Mouse (Mus musculus) heart, adult 18-20 months (tissue): Measurements from ENCODE around the gene Slc29a2. TPM values are rescaled to one million over a fixed set of nuclear protein-coding genes. Genes with fewer than 3 reads are reported as not detected.
"Not testable (repeated sequence)": the region's sequence is repeated elsewhere in the genome, so short reads cannot be mapped to it uniquely, and the experiment has no call there.

Experiments
- DNase-seq, 2 experiments: peaks; one replicate each; pipeline ENCODE4 v3.0.0; 2021 to 2022; ENCODE audit warnings: mixed read lengths in 1 of 2
- long read RNA-seq, 2 experiments: library from polyadenylated mRNA; stranded (forward); transcript quantifications; one replicate each; pipeline ENCODE4 v2.0.0; 2021
- total RNA-seq, 2 experiments: library from RNA; stranded (reverse); gene quantifications; 2 replicates each; pipeline ENCODE4 v1.2.3; 2021

Gene Slc29a2
- total RNA-seq = 1 to 10 TPM; 6.9 to 8.8 TPM
- long read RNA-seq, experiment 1, partial matches to known transcripts = 0 of 2 reads
- long read RNA-seq, experiment 1, other reads (novel, unspliced or antisense) = 0 of 2 reads
- long read RNA-seq, experiment 2, partial matches to known transcripts = 0 of 5 reads
- long read RNA-seq, experiment 2, other reads (novel, unspliced or antisense) = 1 of 5 reads

DNA sequence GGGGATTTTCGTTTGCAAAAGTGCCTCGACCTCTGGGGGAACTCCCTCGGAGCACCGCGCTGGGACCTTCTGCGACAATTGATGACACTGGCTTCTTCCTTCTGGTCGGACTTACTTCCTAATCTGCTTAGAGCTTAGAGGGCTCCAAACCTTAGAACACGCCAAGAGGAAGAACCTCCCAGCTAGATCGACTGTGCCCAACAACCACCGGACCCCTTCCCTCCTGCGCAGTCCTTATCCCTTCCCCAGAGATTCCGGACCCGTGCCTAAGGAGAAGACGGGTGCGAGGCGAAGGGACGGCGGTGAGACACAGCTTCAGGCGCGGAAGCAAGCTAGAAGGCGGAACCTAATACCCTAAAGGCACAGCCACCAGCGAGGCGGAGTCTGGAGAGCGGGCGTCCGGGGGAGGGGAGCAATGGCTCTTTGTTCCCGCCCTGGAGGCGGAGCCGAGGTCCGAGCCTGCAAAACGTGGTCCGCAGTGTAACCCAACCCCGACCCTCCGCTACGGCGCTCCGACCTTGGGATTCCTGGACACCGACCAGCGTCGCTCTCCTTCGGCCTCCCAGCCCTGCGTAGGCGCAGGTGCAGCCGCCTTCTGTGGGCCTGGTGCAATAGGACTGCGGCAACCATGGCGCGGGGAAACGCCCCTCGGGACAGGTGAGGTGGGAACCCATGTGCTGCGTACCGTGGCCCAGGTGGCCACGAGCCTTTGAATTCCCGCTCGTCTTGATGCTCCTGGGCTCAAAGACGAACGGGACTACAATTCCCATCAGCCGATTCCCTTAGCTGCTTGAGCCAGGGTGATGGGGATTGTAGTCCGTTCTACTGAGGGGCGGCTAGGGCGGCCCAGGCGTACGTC lies at the start of gene Slc29a2:
Slc29a2 (plus strand) TSS at position 240 of the 859 bp plus-strand sequence.
- DNase-seq = peak; percentile 94 to 95

DNA sequence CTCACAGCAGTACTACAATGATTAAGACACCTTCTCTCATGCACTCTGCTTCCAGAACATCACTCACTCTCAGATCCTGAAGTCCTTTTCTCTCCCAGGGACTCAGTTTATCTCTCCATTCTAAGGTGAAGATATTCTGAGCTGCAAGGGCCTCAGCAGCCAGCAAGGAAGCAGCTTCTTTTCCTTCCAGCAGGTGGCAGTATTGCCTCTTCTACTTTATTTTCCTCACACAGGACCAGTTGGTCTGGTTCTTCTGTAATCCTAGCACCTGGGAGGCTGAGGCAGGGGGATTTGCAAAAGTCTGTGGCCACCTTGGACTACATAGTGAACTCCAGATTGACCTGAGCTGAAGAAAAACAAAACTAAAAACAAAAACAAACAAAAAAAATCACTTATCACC lies 41.9 kb upstream of the Slc29a2 start:
- peak; percentile 42 to 65 for DNase-seq

DNA sequence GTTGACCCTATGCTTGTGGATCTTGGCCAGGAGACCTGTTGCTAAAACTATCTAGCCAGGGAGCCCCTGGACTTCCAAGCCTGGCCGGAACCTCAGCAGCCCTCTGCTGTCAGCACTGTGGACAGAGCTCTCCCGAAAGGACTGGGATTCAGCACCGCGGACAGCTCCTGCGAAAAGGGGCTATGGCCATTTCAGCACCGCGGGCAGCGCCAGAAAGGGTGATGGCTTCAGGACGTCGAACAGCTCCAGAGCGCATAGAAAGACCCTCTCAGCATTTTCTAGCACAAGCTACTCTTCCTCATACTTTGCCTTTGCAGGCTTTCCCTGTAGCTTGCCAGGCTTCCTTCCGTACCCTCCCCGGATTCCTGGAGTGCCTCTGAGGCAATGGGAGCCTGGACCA lies 34.6 kb upstream of the Slc29a2 start:
- peak; percentile 83 to 98 for DNase-seq

DNA sequence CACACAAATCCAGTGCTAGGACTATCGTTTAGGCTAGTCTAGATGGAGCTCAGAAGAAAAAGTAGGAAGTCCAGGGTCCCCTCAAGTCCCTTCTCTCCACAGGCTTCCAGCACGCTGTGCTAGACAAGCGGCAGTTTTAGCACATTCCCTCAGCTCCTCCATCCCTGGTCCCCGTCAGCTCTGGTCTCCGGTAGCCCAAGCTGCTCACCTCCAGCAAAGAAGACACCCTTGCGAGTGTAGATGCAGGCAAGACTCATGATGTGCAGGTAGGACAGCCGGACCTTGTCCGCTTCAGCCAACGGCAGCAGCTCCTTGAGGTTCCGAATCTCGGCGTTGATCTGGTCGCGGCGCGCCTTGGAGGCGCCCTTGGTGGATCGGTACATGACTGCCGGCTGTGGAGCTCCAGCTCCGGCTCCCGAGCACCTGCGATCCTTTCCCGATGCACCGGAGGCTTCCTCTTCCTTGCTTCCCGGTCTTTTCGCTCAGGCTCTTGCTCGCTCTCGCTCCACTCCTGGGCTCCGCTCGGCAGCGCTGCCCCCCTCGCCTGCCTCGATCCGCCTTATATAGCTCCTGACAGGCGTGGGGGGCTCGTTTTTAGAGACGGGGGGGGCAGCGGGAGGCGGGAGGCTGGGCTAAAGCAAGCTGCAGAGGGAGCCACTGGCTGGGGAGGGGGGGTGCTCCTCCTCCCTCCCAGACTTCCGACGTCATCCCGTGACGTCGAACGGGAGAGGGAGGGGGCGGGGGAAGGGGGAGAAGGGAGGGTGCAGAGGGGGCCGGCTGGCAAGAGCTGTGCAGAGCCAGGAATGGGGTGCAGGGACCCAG lies 34.0 kb upstream of the Slc29a2 start:
- DNase-seq = no peak

DNA sequence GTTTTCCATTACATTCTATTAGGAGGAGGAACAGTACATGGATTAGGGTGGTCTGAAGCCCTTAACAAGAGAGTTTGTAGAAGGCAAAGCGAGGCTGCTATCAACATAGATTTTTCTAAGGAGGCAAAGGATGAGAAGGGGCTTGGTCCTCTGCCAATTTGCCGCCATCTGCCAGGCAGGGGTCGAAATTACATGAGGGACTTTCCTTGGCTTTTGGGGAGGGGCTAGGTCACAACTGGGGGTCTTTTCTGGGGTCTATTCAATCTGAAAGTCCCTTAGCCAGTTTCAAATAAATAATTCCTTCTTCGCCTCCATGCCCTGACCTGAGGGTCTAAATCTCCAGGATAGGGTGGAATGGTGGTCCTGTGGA lies 33.4 kb upstream of the Slc29a2 start, which contains the start of gene Npas4:
Npas4 (minus strand) TSS at position 61 of the 370 bp plus-strand sequence.
- DNase-seq = no peak

DNA sequence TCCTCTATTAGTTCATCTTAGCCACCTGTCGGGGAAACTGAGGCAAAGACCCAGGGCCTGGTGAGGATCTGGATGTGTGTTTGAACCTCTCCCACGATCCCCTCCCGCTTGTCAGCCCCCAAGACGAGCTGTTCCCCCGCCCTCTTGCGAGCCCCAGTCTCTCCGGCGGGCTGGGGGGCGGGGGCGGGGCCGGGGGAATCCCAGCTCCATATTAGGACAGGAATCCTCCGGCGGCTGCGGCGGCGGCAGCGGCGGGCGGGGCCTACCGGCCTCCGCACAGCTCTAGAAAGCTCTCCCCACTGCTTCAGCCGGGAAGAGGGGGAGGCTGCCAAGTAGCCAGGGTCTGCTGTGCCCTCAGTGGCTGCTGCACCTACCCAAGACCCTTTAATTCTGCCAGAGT lies 32.9 kb upstream of the Slc29a2 start:
- no peak for DNase-seq

DNA sequence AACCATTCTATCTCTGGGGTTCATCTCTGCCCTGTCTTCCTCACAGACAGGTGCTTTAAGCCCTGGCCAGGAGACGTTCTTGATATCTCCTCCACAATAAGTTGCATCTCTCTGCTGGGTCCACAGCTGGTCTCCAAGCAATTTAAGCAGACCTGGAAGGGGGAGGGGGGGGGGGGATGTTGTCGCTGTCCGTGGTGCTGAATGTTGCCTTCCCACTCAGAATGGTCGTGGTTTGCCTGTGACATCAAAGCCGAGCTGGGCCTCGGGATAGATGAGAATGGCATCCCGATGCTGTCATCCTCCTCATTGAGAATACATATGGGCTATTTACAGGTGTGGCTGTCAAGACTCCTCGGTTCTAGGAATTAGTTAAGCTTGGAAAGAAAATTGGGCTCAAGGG lies 31.3 kb upstream of the Slc29a2 start:
- no peak for DNase-seq

DNA sequence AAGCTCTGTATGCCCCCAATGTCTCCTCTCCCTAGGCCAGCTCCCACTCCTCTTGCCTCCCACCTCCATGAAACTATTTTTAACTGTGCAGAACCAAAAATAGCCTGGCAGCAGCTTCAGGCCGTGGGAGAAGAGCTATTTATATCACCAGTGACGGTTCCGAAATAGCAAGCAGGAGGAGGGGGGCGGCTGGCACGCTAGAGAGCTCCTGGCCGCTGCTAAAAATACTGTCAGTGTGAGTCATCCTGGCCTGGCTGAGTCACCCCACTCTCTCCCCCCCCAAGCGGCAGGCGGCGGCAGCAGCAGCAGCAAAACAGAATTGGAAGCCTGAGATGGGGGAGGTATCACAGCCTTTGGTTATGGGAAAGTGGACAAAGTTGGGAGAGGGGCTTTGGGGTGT lies 30.8 kb upstream of the Slc29a2 start:
- peak; percentile 78 to 89 for DNase-seq

DNA sequence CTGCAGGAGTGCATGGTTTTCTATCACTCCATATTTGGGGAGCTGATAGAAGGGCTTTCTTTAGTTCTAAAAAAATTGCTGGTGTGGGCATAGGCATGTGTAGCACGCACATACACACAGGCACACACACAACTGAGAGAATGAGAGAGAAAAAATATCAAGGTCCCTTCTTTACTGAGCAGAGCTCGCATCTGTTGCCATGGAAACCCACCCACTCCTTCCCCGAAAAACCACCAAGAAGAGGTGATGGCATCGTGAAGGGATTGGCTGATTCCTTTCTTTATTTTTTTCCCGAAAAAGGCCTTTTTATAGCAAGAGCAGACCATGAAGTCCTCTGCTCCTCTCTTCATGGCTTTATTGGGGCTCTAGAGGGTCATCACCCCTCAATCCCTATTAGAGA lies 29.6 kb upstream of the Slc29a2 start:
- DNase-seq = no peak

DNA sequence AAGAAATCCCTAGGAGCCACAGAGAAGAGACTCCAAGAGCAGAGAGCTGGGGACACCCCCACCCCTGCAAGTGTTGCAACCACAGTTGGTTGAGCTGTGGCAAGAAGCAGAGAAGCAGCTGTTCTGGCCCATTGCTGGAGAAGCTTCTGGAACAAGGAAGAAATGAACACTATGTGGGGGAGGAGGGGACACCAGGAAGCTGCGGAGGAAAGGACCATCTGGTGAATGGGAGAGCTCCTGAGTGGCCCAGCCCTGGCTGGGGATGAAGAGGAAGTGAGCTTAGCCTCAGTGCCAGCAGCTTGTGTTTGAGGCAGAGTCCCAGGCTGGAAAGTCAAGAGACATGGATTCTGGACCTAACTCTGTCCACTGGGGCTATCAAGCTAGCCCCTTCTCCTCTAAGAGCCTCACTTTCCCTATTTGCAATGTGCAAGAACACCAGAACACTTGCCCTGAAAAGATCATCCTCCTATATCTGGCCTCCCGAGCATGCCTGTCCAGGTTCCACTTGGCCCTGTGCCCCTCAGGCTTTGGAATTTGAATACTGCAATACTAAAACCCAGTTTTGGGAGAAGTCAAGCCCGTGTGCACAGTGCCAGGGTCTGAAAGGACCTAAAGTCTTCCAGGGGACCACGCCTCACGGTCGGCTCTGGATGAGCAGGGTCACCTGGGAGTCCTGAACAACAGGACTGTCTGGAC lies 24.1 kb upstream of the Slc29a2 start:
- no peak for DNase-seq

DNA sequence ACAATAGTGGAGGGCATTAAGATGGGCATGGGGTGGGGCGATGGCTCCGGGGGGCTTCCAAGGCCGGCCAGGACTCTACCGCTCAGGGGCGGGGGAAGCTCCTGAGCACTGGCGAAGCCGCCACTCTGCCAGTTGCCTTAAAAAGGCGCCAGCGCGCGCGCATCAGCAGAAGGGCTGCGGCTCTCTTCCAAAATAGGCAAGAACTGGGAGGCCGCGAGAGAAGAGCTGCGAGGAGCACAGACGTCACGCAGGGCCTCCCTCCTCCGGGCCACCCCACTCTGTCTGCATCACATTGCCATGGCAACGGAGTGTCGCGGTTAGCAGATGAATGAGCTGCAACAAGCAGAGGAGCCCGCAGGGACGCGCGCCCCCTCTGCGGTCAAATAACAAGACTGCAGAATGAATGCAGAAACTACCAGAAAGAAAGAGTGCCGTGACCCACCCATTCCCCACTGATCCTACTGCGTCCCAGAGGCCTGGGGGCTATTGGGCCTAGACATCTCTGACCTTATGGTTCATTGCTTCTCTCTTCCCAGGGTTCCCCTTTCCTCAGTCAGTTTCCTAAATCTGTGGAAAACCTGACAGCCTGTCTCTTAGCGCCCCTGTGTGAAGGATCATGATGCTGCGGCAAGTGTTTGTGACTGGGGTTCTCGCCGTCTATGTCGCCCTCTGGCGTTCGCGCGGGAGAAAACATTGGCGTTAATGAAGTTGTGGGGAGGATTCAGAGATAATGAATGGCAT lies 21.8 kb upstream of the Slc29a2 start:
- DNase-seq = peak; percentile 71 to 86

DNA sequence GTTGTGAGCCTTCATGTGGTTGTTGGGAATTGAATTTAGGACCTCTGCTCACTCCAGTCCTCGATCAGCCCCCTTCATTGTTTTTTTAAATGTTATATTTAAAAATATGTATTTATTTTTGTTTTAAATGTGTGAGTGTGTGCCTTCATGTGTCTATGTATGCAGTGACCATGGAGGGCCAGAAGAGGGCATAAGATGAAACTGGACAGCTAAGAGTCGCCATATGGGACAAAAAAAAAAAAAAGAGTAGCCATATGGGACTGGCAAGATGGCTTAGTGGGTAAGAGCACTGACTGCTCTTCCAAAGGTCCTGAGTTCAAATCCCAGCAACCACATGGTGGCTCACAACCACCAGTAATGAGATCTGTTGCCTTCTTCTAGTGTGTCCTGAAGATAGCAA lies 20.0 kb upstream of the Slc29a2 start:
- DNase-seq = not testable (repeated sequence)

DNA sequence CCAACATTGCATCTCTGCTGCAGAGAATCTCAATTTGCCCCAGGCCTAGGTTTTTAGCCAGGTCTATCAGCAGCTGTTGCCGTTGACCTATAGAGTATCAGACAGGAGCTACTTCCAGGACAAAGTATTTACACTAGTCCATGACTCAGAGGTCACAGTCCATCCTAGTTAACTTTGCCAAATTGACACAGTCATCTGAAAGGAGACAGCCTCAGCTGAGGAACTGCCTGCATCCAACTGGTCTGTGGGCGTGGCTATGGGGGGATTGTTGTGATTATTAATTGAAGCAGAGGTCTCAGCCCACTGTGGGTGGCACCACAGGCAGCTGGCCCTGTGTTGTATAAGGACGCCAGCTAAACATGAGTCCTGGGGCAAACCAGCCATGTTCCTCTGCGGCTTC lies 18.7 kb upstream of the Slc29a2 start:
- no peak for DNase-seq

DNA sequence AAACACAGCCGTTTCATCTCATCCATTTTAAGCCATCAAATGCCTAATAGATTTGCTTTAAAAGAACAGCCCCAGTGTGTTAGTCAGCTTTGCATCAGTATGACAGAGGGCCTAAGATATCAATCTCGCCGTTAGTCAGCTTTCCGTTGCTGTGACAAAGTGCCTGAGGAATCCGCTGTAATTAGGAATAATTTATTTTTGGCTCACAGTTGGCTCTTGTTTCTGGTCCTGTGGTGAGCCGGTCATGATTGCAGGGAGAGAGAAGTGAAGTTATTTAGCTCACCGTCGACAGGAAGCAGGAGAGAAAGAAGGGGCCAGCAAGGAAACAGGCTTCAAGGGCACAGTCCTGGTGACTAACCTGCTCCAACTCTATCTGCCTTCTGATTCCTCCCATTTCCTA lies 10.5 kb upstream of the Slc29a2 start:
- no peak for DNase-seq

DNA sequence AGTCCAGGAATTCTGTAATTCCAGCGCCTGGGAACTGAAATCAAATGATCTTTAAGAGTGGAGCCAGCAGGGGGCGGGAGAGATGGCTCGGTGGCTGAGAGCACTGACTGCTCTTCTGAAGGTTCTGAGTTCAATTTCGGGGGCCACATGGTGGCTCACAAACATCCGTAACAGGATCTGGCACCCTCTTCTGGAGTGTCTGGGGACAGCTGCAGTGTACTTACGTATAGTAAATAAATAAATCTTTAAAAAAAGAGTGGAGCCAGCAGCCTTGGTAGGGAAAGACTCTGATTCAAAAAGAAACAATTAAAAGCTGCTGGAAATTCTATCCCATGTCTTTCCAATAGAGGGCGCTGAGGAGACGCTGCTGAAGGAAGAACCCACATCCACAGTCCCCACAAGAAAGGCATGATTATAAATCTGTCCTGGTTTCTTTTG lies 8.7 kb upstream of the Slc29a2 start:
- DNase-seq = peak in 1 of 2 experiments; percentile 50

DNA sequence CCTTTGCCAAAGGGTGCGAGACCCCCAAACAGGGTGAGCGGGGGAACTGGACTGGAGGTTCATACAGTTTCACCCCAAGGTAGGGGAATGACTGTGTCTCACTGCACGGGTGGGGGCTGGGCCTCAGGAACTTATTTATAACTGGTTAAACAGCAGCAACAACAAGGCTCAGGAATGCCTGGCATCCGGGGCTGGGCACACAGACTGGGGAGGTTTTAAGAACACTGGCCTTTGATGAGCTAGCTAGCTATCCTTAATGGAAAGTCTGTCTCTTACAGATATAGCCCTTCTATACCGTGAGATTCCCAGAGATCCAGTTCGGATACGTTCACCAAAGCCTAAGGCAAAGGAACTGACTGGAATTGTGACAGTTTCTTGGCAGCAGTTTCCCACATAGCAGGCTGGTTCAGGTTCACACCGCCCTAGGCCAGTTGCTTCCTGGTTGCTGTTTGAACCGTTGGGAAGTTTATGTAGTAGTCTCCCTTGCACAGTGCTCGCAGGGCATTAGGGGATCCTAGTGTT lies 7.4 kb upstream of the Slc29a2 start:
- peak; percentile 53 to 70 for DNase-seq

DNA sequence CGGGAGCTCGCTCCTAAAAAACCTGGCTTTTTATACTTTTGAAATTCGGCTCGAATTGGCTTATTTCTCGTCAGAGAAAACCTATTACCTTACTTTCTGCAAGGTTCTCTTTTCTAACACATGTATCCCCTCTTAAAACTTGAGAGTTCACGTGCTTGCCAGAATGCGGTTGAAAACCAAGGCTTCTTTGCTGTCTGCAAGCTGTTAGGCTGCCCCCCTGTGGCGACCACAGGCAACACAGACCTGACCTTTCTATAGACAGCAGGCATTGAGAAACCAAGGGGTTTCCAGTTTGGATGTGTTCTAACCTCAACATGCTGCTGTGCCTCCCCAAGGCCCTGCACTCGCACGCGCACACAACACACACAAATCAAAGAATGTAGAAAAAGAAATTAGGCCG lies 6.9 kb upstream of the Slc29a2 start:
- peak; percentile 60 to 80 for DNase-seq

DNA sequence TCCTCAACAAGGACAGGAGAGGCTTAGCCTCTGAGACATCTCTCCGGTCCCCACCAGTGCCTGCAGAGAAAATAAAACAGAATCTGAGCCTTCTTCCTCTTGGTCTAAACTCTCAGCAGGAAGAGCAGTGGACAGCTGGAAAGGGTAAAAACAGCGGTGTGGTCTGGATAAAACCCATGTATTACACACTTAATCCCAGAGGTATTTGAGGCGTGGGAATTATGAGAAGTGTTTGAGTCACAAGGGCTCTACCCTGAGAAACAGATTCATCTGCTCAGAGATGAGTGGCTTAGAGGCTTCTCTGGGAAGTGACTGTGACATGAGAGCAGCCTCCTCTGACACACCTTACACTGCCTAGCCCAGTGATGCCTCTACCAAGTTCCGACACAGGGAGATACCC lies 6.0 kb upstream of the Slc29a2 start:
- DNase-seq = no peak

DNA sequence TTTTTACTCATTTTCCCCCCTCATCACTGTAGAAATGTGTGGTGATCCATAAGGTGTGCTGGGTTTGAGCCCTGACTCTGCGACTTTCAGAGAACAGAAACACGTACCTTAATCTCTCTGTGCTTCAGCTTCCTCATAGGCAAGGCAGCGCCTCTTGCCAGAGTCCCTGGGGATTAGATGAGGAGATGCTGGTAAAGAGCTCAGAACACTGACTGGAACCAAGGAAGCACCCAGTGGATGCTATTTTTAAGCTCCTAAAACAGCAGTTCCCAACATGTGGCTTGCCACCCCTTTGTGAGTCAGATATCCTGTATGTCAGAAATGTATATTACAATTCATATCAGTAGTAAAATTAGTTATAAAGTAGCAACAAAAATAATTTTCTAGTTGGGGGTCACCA lies 5.5 kb upstream of the Slc29a2 start:
- no peak for DNase-seq

DNA sequence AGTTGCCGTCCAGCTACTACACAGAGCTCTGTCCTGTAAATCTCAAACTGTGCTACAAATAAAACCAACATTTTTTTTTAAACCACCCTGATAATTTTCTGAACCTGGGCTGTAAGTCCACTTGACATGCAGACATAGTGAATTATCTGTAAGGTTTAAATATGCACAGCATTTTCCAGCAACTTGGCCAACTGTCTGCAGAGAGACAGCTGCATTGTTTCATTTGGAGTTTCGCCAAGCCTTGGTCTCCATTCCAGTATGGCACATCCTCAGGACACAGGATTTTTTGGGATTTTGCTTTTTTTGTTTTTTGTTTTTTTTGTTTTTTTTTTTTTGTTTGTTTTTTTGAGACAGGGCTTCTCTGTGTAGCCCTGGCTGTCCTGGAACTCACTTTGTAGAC lies 2.2 kb upstream of the Slc29a2 start:
- no peak for DNase-seq

DNA sequence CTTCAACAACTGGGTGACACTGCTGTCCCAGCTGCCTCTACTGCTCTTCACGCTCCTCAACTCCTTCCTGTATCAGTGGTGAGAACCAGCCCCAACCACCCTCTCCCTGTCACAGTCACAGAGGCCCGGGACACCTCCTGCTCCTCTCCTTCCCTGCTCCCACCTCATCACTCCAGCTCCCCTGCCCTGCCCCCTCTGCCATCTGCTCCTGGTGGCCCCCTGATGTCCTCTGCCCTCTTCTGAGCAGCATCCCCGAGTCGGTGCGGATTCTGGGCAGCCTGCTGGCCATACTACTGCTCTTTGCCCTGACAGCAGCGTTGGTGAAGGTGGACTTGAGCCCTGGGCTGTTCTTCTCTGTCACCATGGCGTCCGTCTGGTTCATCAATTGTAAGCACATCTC lies 2.5 kb downstream of the Slc29a2 start:
- DNase-seq = no peak
